Mouse (Mus musculus) megakaryocyte-erythroid progenitor cell, adult 5-6 weeks (primary cell): ENCODE data around the gene Brs3. TPM values are rescaled to one million over a fixed set of nuclear protein-coding genes. Genes with fewer than 3 reads are reported as not detected.

Experiments used
- ATAC-seq: replicated peaks from 2 replicates; pipeline ENCODE4 v1.8.0; 2016; ENCODE audit warnings: mild to moderate bottlenecking, inconsistent platforms; ENCODE audit not compliant: severe bottlenecking, poor library complexity, low FRiP score, low TSS enrichment
- total RNA-seq, 2 experiments: library from RNA; stranded (forward) in 1 of 2; stranded (reverse) in 1 of 2; fragments of 200-1000, 215-1000 nt in 1 of 2; fragments of >200 nt in 1 of 2; fragmentation: Nextera tagmentation in 1 of 2; gene quantifications; 2 replicates each; pipeline ENCODE4 v1.2.3; 2014 to 2017

The Brs3 gene
- total RNA-seq (2014; fragmentation: Nextera tagmentation): not detected in 2 replicates
- not detected in 2 replicates for total RNA-seq (2017)

- no peak for ATAC-seq
These were observed at the start of gene Brs3 for GRCm38 (mm10) chrX:57042774-57043173. TSS of gene Brs3 (plus strand) at chrX:57043074.

GRCm38 (mm10) chrX:57012891-57013290, 30.0 kb upstream of the Brs3 start:
- no peak for ATAC-seq

DNA sequence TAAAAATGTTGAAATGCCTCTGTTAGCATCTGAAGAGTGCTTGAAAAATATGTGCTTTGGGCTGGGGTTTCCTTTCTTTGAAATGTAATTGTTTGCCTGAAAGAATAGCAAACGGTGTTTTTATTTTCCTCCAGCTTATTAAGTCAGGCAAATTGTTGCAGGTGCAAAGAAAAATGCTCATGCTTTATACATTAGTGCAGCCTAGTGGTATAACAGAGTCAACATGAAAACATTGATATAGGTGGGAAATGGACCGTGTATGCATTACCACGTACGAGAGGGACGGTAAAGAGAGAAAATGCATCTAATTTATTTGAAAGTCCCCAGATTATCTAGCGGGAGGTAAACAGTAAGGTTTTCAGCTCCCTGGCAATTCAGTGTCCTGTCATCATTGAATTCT, 995 bp downstream of the Brs3 start:
- ATAC-seq: no peak

DNA sequence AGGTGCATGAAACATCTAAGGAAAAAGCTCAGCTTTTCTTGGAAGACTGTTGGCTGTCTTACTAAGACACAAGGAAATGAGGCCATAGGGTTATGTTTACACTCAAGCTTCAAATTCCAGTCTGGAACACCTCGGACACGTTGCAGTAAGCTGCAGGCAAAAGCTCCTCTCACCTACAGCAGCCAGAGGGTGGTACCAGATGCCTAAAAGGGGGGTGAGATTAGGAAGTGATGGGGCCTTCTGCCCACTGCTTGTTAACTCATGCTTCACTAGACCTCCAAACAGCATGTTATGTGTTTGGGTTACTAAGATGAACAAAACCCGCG, 9.9 kb downstream of the Brs3 start:
- peak; percentile 57 for ATAC-seq

DNA sequence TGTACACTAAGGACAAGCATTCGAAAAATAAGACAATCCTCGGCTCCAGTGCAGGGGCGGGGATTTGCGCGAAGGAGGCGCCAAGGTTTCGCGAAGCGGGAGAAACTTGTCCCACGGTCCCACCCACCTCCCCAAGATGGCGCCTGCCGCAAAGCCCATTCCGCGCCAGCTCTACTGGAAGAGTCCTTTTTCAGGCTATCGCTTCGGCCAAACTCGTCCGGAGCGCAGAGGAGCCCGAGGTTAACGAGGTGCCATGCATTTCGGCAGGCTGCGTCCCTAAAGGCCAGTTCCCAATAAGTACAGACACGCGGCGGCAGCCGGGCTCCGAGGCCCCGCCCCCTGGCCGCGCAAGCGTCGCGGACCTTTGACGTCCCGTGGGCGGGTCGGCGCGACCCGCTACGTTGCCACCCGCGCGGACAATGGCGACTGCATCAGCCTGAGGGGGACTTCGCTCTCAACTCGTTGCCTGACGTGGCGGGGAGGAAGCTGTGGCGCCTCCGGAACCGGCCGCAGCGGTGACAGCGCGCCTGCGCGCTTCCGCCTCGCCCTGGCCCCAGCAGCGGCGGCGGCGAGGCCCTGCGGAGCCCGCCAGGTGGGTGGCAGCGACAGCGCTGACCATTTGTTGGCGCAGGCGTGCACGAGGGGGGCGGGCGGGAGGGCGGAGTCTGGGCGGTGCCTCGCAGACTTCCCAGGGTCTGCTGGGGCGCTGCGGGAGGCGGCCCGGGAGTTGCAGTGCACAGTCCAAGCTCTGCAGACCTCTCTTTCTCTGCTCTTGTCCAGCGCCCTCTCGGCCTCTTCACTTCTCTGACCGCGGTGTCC, 10.5 kb downstream of the Brs3 start, which contains the start of gene Htatsf1:
Gene Htatsf1 (plus strand): TSS at position 410 of the 819 bp plus-strand sequence.
- ATAC-seq: peak; percentile 92

GRCm38 (mm10) chrX:57053993-57054385, 11.1 kb downstream of the Brs3 start:
- peak; percentile 75 for ATAC-seq

DNA sequence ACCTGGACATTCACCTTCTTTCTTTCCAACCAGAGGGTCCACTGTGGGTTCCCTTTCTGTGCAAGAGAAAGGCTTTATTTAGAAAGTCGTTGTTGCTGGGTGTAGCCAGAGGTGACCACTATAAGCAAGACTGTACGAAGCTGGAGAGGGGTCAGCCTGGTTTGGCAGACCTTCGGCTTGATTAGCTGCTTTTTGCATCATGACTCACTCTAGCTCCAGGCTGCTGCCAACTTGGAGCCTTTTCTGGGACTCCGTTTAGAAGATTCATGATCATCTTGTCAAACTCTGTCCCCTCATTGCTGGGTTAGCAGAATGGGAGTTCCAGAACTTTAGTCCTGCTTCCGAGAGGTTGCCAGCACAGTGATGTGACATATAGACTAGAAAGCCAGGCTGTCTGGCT, 38.6 kb downstream of the Brs3 start:
- ATAC-seq: no peak

GRCm38 (mm10) chrX:57087806-57088205, 44.9 kb downstream of the Brs3 start, which contains the start of gene Vgll1:
TSS of gene Vgll1 (plus strand) at chrX:57088106.
- no peak for ATAC-seq

Other genes starting within 250 kb of the Brs3 start
- gene Map7d3, start 220.7 kb upstream of the Brs3 start, total RNA-seq (2014; fragmentation: Nextera tagmentation): 1.1 and 2.1 TPM in 2 replicates
- 1.3 and 2.3 TPM in 2 replicates for gene Map7d3, start 220.7 kb upstream of the Brs3 start, total RNA-seq (2017)
- not detected in 2 replicates for gene Adgrg4, start 172.9 kb upstream of the Brs3 start, total RNA-seq (2014; fragmentation: Nextera tagmentation)
- not detected in 2 replicates for gene Adgrg4, start 172.9 kb upstream of the Brs3 start, total RNA-seq (2017)
- 51.7 and 56.9 TPM in 2 replicates for gene Htatsf1, start 10.5 kb downstream of the Brs3 start, total RNA-seq (2014; fragmentation: Nextera tagmentation)
- gene Htatsf1, start 10.5 kb downstream of the Brs3 start, total RNA-seq (2017): 115 and 116 TPM in 2 replicates
- not detected in 2 replicates for gene Vgll1, start 45.0 kb downstream of the Brs3 start, total RNA-seq (2014; fragmentation: Nextera tagmentation)
- not detected in 2 replicates for gene Vgll1, start 45.0 kb downstream of the Brs3 start, total RNA-seq (2017)
- gene Cd40lg, start 169.1 kb downstream of the Brs3 start, total RNA-seq (2014; fragmentation: Nextera tagmentation): not detected in 2 replicates
- not detected in 2 replicates for gene Cd40lg, start 169.1 kb downstream of the Brs3 start, total RNA-seq (2017)